Mouse (Mus musculus) kidney, postnatal 0 days (tissue): ENCODE data around the gene Gm10309. TPM values are rescaled to one million over a fixed set of nuclear protein-coding genes. Genes with fewer than 3 reads are reported as not detected.

Source experiments
- ATAC-seq: fragments of 200-750 bp; cut with Nextera tagmentation; replicated peaks from 2 replicates; pipeline ENCODE4 v1.8.0; 2017; ENCODE audit warnings: low read depth, moderate number of reproducible peaks, moderate TSS enrichment, moderate library complexity; ENCODE audit not compliant: low FRiP score
- DNase-seq: peaks from one replicate; pipeline ENCODE4 v3.0.0-alpha.2; 2016; ENCODE audit warnings: low spot score
- H3K27ac ChIP-seq: fragments of 300-500 bp; sonication (generic); 2 replicates; pipeline ENCODE4 v1.5.1; 2014; ENCODE audit warnings: mild to moderate bottlenecking
- H3K27me3 ChIP-seq: fragments of 300-500 bp; sonication (generic); 2 replicates; pipeline ENCODE4 v1.6.1; 2014; ENCODE audit warnings: low read length, mixed read lengths; ENCODE audit not compliant: insufficient read depth
- H3K36me3 ChIP-seq: fragments of 300-500 bp; sonication (generic); 2 replicates; pipeline ENCODE4 v1.6.1; 2014; ENCODE audit warnings: low read length, mixed read lengths; ENCODE audit not compliant: insufficient read depth
- H3K4me1 ChIP-seq: fragments of 300-500 bp; sonication (generic); replicated peaks from 2 replicates; pipeline ENCODE4 v1.6.1; 2014; ENCODE audit warnings: antibody characterized with exemption, low read length, mixed read lengths; ENCODE audit not compliant: insufficient read depth
- H3K4me2 ChIP-seq: fragments of 300-500 bp; sonication (generic); 2 replicates; pipeline ENCODE4 v1.6.1; 2014; ENCODE audit warnings: mild to moderate bottlenecking, low read length, moderate library complexity, mixed read lengths
- H3K4me3 ChIP-seq: fragments of 300-500 bp; sonication (generic); replicated peaks from 2 replicates; pipeline ENCODE4 v1.5.1; 2014; ENCODE audit warnings: low read depth, low read length
- H3K9ac ChIP-seq: fragments of 300-500 bp; sonication (generic); 2 replicates; pipeline ENCODE4 v1.6.1; 2014; ENCODE audit warnings: low read depth, low read length
- H3K9me3 ChIP-seq: fragments of 300-500 bp; sonication (generic); replicated peaks from 2 replicates; pipeline ENCODE4 v1.6.1; 2016; ENCODE audit warnings: low read length, inconsistent platforms, mixed read lengths
- CTCF ChIP-seq: IDR thresholded peaks from 2 replicates; pipeline ENCODE4 v1.5.1; 2016; ENCODE audit warnings: antibody characterized with exemption, low read depth, mild to moderate bottlenecking, moderate library complexity
- WGBS: fragments of 180-500 bp; shearing (Covaris S2); extraction: QIAGEN DNeasy Blood & Tissue Kit; methylation state at CpG from one replicate; pipeline ENCODE4 v1.1.7; 2014; 5-methylcytosine and 5-hydroxymethylcytosine counted together
- polyA plus RNA-seq: library from polyadenylated mRNA; unstranded; fragments of >200 nt; fragmentation: Nextera tagmentation; extraction: Ambion mirVana; gene quantifications from 2 replicates; pipeline ENCODE4 v1.2.1, GENCODE M21; 2015

Gene Gm10309
- 0.09 and 0.18 TPM in 2 replicates for polyA plus RNA-seq

DNA sequence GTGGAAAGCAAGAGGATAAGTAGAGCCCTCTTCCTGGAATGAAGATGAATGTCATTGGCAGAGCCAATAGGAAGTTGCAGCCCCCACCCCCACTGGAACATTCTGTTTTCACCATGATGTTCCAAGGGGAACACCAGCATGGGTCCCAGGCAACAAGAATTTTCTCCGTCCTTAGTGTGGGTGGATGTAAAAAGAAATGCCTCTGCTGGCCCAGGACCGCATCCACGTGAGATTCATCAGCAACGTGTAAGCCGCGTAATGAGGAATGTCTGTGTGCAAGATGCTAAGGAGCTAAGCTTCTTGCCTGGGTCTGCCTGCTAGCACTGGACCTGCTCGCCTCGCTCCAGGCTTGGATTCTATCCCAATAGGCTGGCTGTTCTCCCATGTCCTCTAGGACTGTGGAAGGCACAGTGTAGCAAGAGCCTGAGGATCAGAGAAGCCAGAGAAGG lies at the start of gene Gm10309:
Gm10309 (minus strand) TSS at position 50 of the 449 bp plus-strand sequence.
- H3K27me3 ChIP-seq: no peaks in the 10 kb centered on the region
- H3K4me3 ChIP-seq: no peak within 1 kb of the TSS
- H3K27ac ChIP-seq: no peak within 1 kb of the TSS
- TF ChIP-seq CTCF: no peak
- WGBS: 81% methylated on average over 8 of the region's 8 CpGs
- DNase-seq: no peak
- H3K36me3 ChIP-seq: no peaks in the 10 kb centered on the region
- H3K9me3 ChIP-seq: no peaks in the 10 kb centered on the region
- peaks cover 7% of the 10 kb centered on the region; the same call in 1 of the 2 replicates for H3K4me1 ChIP-seq
- H3K4me2 ChIP-seq: no peak within 1 kb of the TSS
- no peak for ATAC-seq
- H3K9ac ChIP-seq: no peak within 1 kb of the TSS

DNA sequence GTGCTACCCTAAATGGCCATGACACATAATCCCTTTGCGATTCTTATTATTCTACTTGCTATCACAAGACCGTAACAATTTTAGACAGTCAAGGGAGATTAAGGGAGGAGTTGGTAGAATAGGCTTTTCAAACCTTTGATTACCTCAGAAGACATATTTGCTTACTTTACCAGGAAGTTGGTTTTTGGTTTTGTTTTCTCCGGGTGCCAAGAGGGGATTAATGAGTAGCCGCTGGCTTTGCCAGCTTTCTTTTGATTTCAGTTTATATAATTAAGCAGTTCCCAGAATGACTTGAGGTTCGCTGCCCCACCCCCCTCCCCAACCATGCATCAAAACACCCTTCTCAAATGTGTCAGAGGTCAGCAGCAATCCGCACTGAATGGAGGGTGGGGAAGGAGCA lies 47.0 kb upstream of the Gm10309 start:
- DNase-seq (no peak), ATAC-seq (no peak)
- Histone ChIP-seq H3K36me3 (no peaks in the 10 kb centered on the region), H3K9ac (no peak overlapping the region), H3K9me3 (no peaks in the 10 kb centered on the region), H3K4me2 (no peak overlapping the region), H3K4me1 (no peaks in the 10 kb centered on the region), H3K4me3 (no peak overlapping the region), H3K27me3 (no peaks in the 10 kb centered on the region), H3K27ac (no peak overlapping the region)
- TF ChIP-seq CTCF: no peak
- 78% methylated on average over 6 of the region's 6 CpGs for WGBS

DNA sequence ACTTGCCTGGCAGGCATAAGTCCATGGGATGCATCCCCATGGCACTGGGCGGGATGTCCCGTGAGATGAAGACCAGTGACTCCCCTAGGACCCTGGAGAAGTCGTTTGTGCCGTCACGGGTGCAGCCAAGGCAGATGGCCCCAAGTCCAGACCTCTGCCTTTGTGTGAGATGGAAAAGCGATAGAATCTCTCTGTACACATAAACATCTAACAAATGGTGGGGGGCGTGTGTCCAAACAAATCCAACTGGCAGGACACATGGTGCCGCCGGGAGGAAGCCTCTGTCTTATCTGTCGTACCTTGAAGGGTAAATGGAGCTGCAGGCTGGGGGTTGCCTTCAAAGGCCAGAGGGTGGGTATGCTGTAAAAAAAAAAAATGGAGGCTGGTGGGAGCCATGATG lies 46.5 kb upstream of the Gm10309 start:
- 78% methylated on average over 10 of the region's 10 CpGs for WGBS
- Histone ChIP-seq H3K36me3 (no peaks in the 10 kb centered on the region), H3K9ac (no peak overlapping the region), H3K27ac (no peak overlapping the region), H3K4me3 (no peak overlapping the region), H3K4me1 (no peaks in the 10 kb centered on the region), H3K27me3 (no peaks in the 10 kb centered on the region), H3K9me3 (no peaks in the 10 kb centered on the region), H3K4me2 (no peak overlapping the region)
- ATAC-seq (no peak), DNase-seq (no peak)
- no peak for TF ChIP-seq CTCF

DNA sequence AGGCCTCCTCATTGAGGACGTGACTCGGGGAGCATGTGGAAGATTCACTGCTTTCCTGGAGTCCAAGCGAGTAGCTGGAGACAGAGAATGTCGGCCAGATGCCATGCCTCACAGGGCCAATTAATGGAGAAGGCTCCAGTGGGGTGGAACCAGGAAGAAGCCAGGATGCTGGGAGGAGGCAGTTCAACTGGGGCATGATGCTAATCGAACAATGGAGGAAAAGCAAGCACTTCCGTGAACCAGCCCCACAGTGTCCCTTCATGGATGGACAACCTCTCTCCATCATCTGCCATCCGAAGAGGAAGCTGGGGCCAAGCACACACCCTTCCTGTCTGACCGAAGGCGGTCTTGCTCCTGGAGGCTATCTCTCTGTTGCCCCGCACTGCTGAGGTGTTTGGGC lies 44.1 kb upstream of the Gm10309 start:
- no peak for DNase-seq
- no peak overlapping the region for H3K27ac ChIP-seq
- WGBS: 61% methylated on average over 10 of the region's 10 CpGs
- H3K9ac ChIP-seq: no peak overlapping the region
- no peaks in the 10 kb centered on the region for H3K4me1 ChIP-seq
- ATAC-seq: no peak
- no peak overlapping the region for H3K4me3 ChIP-seq
- no peak for TF ChIP-seq CTCF
- no peak overlapping the region for H3K4me2 ChIP-seq
- no peaks in the 10 kb centered on the region for H3K9me3 ChIP-seq
- H3K27me3 ChIP-seq: no peaks in the 10 kb centered on the region
- no peaks in the 10 kb centered on the region for H3K36me3 ChIP-seq

DNA sequence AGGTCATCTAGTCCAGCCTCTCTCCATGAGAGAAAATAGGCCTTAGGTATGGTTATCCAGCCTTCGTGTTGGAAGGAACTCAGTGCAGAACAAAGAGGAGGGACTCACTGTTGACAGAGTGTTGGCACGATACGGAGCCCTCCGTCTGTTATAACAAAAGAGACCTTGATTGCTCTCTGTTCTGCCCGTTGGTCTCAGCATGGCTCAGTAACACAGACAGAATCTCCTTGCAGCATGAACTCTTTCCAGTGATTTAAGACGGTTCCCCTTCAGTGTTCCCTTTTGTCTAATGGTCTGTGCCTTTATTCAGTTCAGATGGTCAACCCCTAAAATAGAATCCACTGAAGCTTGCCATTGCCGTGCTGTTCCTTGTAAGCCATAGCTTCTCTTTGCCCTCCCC lies 41.5 kb upstream of the Gm10309 start:
- Histone ChIP-seq H3K9ac (no peak overlapping the region), H3K4me1 (no peaks in the 10 kb centered on the region), H3K4me2 (no peak overlapping the region), H3K4me3 (no peak overlapping the region), H3K36me3 (no peaks in the 10 kb centered on the region), H3K9me3 (no peaks in the 10 kb centered on the region), H3K27me3 (no peaks in the 10 kb centered on the region), H3K27ac (no peak overlapping the region)
- WGBS: 39% methylated on average over 7 of the region's 7 CpGs
- TF ChIP-seq CTCF: no peak
- peak; percentile 61 for DNase-seq
- no peak for ATAC-seq

DNA sequence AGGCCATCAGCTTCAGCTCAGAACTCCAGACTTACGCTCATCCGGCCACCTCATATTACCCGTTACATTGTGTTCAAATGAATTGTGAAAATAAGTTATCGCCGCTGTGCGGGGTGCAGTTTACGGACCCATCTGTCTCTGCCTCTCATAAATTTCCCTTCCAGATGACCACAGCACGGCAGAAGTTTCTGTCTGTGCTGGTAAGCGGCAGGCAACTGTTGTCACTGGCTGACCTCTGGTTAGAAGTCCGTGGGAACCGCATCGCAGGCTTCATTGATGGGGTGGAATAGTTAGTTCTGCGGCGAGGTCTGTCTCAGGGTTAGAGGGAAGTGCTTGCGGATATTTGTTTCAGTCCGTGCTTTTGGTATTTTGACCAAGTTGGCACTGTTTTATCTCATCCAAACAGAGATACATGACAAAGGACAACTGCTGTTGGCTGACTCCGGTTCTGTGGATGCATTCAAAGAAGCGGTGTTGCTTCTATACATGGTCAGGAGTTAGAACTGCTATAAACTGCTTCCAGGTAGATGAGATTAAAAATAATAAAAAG lies 34.9 kb upstream of the Gm10309 start:
- no peaks in the 10 kb centered on the region for H3K4me1 ChIP-seq
- H3K9me3 ChIP-seq: no peaks in the 10 kb centered on the region
- H3K27me3 ChIP-seq: no peaks in the 10 kb centered on the region
- no peak overlapping the region for H3K9ac ChIP-seq
- no peak overlapping the region for H3K4me3 ChIP-seq
- DNase-seq: no peak
- no peak overlapping the region for H3K4me2 ChIP-seq
- no peak for ATAC-seq
- no peak for TF ChIP-seq CTCF
- 41% methylated on average over 18 of the region's 18 CpGs for WGBS
- H3K27ac ChIP-seq: no peak overlapping the region
- no peaks in the 10 kb centered on the region for H3K36me3 ChIP-seq
